Comparison of ENCODE assay signal across 8 mouse cellular contexts in genomic region chr5:112265515-112265914, GRCm38 (mm10). TPM values are rescaled to one million over a fixed set of nuclear protein-coding genes. Genes with fewer than 3 reads are reported as not detected.
DNase-seq lines count a peak whose midpoint lies in the region; ATAC-seq and TF ChIP-seq lines count a peak whose summit lies in the region.

No protein-coding gene starts in this region.

- peaks cover 3% of the 10 kb centered on the region for H3K4me1 ChIP-seq in ES-Bruce4 (ENCODE audit: control insufficient read depth, insufficient read depth, low read length)

- no peaks in the 10 kb centered on the region for H3K36me3 ChIP-seq in ES-Bruce4 (ENCODE audit: control insufficient read depth, insufficient read depth, low read length, poor library complexity, severe bottlenecking)
- no peaks in the 10 kb centered on the region for H3K36me3 ChIP-seq in macrophage (ENCODE audit: inconsistent target)

- H3K27me3 ChIP-seq in ES-Bruce4 (ENCODE audit: control insufficient read depth, insufficient read depth, low read length, poor library complexity, severe bottlenecking), result no peaks in the 10 kb centered on the region

- H3K9ac ChIP-seq in ES-Bruce4 (ENCODE audit: low read depth, poor library complexity, severe bottlenecking), result no peak overlapping the region

- 3% methylated on average over 10 of the region's 10 CpGs for WGBS in macrophage (ENCODE audit: missing documents)

- no peak overlapping the region for H3K27ac ChIP-seq in gastrocnemius, adult 2 months
- H3K27ac ChIP-seq in ES-Bruce4 (ENCODE audit: insufficient read depth, low read length) (no peak overlapping the region), macrophage (peak overlapping the region; percentile 96)

- peak; percentile 38 for DNase-seq in gastrocnemius, adult 2 months
- DNase-seq in gastrocnemius, postnatal 14 days, result no peak
- no peak for DNase-seq in adrenal gland, postnatal 36 days
- DNase-seq in urinary bladder, postnatal 25 days (ENCODE audit: low spot score), result no peak
- DNase-seq in layer of hippocampus, adult 11-12 months (ENCODE audit: low spot score), result no peak

- no peak for TF ChIP-seq CTCF in gastrocnemius, adult 2 months (IDR thresholded peaks at IDR 0.05)
- no peak for TF ChIP-seq CTCF in ES-Bruce4 (IDR thresholded peaks at IDR 0.05; ENCODE audit: low read depth, low read length)

- H3K4me3 ChIP-seq in gastrocnemius, adult 2 months, result no peak overlapping the region
- H3K4me3 ChIP-seq in ES-Bruce4 (ENCODE audit: low read depth, low read length) (peak overlapping the region; percentile 20; the same call in 1 of the 2 replicates), macrophage (ENCODE audit: inconsistent target) (no peak overlapping the region)

- intact Hi-C loops in gastrocnemius, adult 2 months (cut with DNase I), result no loop called here
- intact Hi-C loops in gastrocnemius, postnatal 14 days (cut with DNase I; ENCODE audit: low total_unique reads), result no loop called here

- H3K9me3 ChIP-seq in ES-Bruce4 (replicated peaks; ENCODE audit: control insufficient read depth, insufficient read depth, low read length, poor library complexity, severe bottlenecking), result no peaks in the 10 kb centered on the region

- no peaks in the 10 kb centered on the region for H3K79me2 ChIP-seq in macrophage (ENCODE audit: inconsistent target)

- TF ChIP-seq EP300 in ES-Bruce4 (IDR thresholded peaks at IDR 0.05; ENCODE audit: insufficient read depth, low read depth, low read length), result no peak

- no peak for TF ChIP-seq POLR2A in ES-Bruce4 (IDR thresholded peaks at IDR 0.05; ENCODE audit: insufficient read depth, low read length)

- peak; percentile 75 to 88 for ATAC-seq in hematopoietic stem cell, adult 5-6 weeks (replicated peaks in 1 of 2; ENCODE audit: insufficient read depth in 1 of 2, low FRiP score in 2 of 2, low TSS enrichment in 1 of 2, low read depth in 1 of 2, poor library complexity in 2 of 2, severe bottlenecking in 2 of 2)

RNA-seq across cellular contexts. Expression of gene Crybb1, which starts 9.9 kb away (rescaled TPM):
- 1 to 10 TPM; 1.6 to 3.7 TPM for total RNA-seq in gastrocnemius, adult 2 months (2021)
- 1 to 10 TPM; 1.9 to 2.0 TPM for total RNA-seq in gastrocnemius, postnatal 14 days (2021)
- polyA plus RNA-seq in ES-Bruce4 (2011; ENCODE audit: insufficient read depth, insufficient read length, low read depth, missing spikeins) (not detected in 2 replicates), macrophage (2018) (not detected in 3 replicates)
- total RNA-seq in hematopoietic stem cell, adult 5-6 weeks (2017), result not detected in 2 replicates
- total RNA-seq in macrophage (2018; cell fraction: chromatin; rRNA removed), result 1 to 10 TPM in 1 of 26 experiments, not detected in 25; 1.2 TPM
- total RNA-seq in macrophage (2018; cell fraction: cytosol; rRNA removed), result 1 to 10 TPM in 2 of 26 experiments, under 1 TPM in 17, not detected in 7; 0.17 to 1.1 (median 0.39) TPM
- 1 to 10 TPM in 1 of 26 experiments, under 1 TPM in 1, not detected in 24; 0.68 to 1.1 TPM for total RNA-seq in macrophage (2018; cell fraction: nucleus; rRNA removed)
- 1 to 10 TPM; 3.4 to 3.9 TPM for total RNA-seq in adrenal gland, postnatal 36 days (2021)

RNA-seq across cellular contexts. Expression of gene Tpst2, which starts 11.0 kb away (rescaled TPM):
- total RNA-seq in gastrocnemius, adult 2 months (2021), result 10 to 100 TPM; 12.6 to 25.4 TPM
- total RNA-seq in gastrocnemius, postnatal 14 days (2021), result 10 to 100 TPM; 17.4 to 23.4 TPM
- polyA plus RNA-seq in ES-Bruce4 (2011; ENCODE audit: insufficient read depth, insufficient read length, low read depth, missing spikeins) (25.8 and 37.1 TPM in 2 replicates), macrophage (2018) (51.3 to 89.5 TPM (median 52.2 TPM) in 3 replicates)
- total RNA-seq in hematopoietic stem cell, adult 5-6 weeks (2017), result 41.9 and 56.8 TPM in 2 replicates
- total RNA-seq in macrophage (2018; cell fraction: chromatin; rRNA removed), result 10 to 100 TPM; 21.9 to 89.9 (median 52.8) TPM
- total RNA-seq in macrophage (2018; cell fraction: cytosol; rRNA removed), result 10 to 100 TPM; 35.5 to 61.8 (median 45.7) TPM
- total RNA-seq in macrophage (2018; cell fraction: nucleus; rRNA removed), result 10 to 100 TPM; 38.0 to 87.9 (median 57.7) TPM
- total RNA-seq in adrenal gland, postnatal 36 days (2021), result 100 to 1,000 TPM; 198 to 275 TPM

RNA-seq across cellular contexts. Expression of gene Cryba4, which starts 13.2 kb away (rescaled TPM):
- under 1 TPM in 1 of 2 experiments, not detected in 1; 0.86 TPM for total RNA-seq in gastrocnemius, adult 2 months (2021)
- total RNA-seq in gastrocnemius, postnatal 14 days (2021), result under 1 TPM; 0.42 to 0.68 TPM
- not detected in 2 replicates for polyA plus RNA-seq in ES-Bruce4 (2011; ENCODE audit: insufficient read depth, insufficient read length, low read depth, missing spikeins)
- 0.63 TPM in 1 of 2 replicates, not detected in the other for total RNA-seq in hematopoietic stem cell, adult 5-6 weeks (2017)
- 1 to 10 TPM in 24 of 26 experiments, not detected in 2; 1.5 to 6.9 (median 3.8) TPM for total RNA-seq in macrophage (2018; cell fraction: chromatin; rRNA removed)
- total RNA-seq in macrophage (2018; cell fraction: cytosol; rRNA removed), result 10 to 100 TPM in 11 of 26 experiments, 1 to 10 TPM in 15; 3.9 to 26.6 (median 6.5) TPM
- total RNA-seq in macrophage (2018; cell fraction: nucleus; rRNA removed), result 10 to 100 TPM in 2 of 26 experiments, 1 to 10 TPM in 23, not detected in 1; 1.1 to 11.4 (median 3.4) TPM
- 0.62 to 5.3 TPM (median 3.6 TPM) in 3 replicates for polyA plus RNA-seq in macrophage (2018)
- 10 to 100 TPM; 55.5 to 60.8 TPM for total RNA-seq in adrenal gland, postnatal 36 days (2021)

Comparison
In these comparisons a context has a peak if more than half of its experiments do, and no peak if none do; other contexts are left out.
1. RNA of gene Cryba4, which starts 13.2 kb away (total RNA-seq): 55.5 to 60.8 TPM in adrenal gland, postnatal 36 days; 0.86 TPM in gastrocnemius, adult 2 months, 0.42 to 0.68 TPM in gastrocnemius, postnatal 14 days and 0.63 TPM in hematopoietic stem cell, adult 5-6 weeks; every median in the first group is over 10 times any median in the second.